Mouse (Mus musculus) regulatory T cell (primary cell): ENCODE measurements around the gene Aff4.
"Not testable (repeated sequence)": the region's sequence is repeated elsewhere in the genome, so short reads cannot be mapped to it uniquely, and the experiment has no call there.

ENCODE experiments used
- in situ Hi-C: fragments of 300-600 bp; cut with MboI, MseI; formaldehyde crosslinking; loops from one replicate; pipeline ENCODE4 v1.15.1; 2025; ENCODE audit warnings: high pct_unique_total_duplicates

Gene Aff4

DNA sequence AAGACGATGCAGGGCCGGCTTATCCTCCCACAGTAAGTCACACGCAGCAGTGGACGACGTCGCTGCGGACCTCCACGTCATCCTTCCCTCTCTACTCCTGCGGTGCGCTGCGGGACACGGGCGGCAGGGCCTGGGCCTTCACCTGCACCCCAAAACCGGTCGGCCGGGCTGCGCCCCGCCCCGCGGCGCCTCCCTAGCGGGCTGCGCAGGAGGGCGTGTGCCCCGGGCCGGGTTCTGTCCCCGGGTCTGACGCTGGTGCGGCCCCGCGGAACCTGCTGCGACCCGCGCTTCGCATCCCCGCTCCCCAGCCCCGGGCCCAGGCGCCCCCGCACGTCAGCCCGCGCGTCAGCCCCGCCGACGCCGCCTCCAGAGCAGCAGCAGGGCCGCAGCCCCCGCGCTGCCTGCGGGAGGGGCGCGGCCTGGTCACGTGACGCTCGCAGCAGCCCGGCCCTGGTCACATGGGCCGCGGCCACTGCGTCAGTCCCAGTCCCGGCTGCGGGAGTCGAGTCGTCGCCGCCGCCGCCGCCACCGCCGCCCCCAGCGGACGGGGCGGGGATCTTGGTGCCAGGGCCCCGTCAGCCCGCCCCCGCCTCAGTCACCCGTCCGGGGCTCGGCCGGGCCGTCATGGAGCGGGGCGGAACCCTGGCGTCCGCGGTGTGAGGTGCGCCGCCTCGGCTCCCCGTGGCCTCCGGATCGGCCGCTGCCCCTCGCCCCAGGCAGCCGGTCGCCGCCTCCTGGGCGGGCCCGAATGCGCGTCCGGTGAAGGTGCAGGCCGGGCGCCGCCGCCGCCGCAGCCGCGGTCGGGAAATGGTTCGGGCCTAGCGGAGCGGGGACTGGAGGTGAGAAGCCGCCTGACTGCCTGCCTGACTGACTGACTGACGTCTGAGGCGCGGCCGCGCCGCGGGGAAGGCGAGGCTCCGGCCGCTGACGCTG, at the start of gene Aff4:
TSS of gene Aff4 (plus strand) at position 543 of the 933 bp plus-strand sequence.
- in situ Hi-C loops: no loop called here

DNA sequence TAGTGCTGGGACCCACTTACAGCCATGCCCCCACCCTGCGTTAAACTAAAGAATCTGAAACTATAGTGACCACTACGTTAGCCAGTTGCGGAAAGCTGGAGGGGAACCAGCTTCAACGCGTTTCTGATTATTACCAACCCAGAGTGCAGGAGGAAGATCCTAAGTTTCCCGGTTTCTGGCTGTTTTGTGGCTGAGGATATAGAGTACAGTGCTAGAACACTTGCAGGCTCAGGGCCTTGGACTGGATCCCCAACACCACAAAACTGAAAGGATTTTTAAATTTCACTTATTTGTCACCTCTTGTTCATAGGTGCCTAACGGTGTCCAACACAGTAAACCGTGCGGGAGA, 49.5 kb upstream of the Aff4 start:
- in situ Hi-C loops: loop anchor here (5.0 kb wide), 1 partner anchor 41 kb away; no protein-coding TSS in a partner anchor

- in situ Hi-C loops: loop anchor here (5.0 kb wide), 1 partner anchor 38 kb away; no protein-coding TSS in a partner anchor
Measured at GRCm38 (mm10) chr11:53304044-53304840, 46.4 kb upstream of the Aff4 start.

GRCm38 (mm10) chr11:53306965-53307364, 43.7 kb upstream of the Aff4 start:
- in situ Hi-C loops: no loop called here

GRCm38 (mm10) chr11:53307558-53308065, 43.0 kb upstream of the Aff4 start:
- in situ Hi-C loops: no loop called here

- in situ Hi-C loops: no loop called here
Measured at GRCm38 (mm10) chr11:53308251-53308864, 42.3 kb upstream of the Aff4 start.

GRCm38 (mm10) chr11:53308884-53309310, 41.7 kb upstream of the Aff4 start:
- in situ Hi-C loops: no loop called here

DNA sequence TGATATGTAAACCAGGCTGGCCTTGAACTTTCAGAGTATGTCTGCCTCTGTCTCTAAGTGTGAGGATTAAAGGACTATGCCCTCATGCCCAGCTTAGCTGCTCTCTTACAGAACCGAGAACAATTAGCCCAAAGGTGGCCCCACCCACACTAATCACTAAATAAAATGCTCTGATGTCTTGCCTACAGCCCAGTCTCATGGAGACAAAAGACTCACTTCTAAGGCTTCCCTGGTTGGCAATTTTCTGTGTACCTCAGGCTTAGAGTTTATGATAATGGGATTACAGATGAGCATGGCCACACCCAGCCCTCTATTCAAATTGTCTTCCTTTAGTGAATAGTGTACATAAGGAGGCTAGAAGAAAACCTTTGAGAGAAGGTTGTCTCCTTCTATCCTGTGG, 39.2 kb upstream of the Aff4 start:
- in situ Hi-C loops: no loop called here

DNA sequence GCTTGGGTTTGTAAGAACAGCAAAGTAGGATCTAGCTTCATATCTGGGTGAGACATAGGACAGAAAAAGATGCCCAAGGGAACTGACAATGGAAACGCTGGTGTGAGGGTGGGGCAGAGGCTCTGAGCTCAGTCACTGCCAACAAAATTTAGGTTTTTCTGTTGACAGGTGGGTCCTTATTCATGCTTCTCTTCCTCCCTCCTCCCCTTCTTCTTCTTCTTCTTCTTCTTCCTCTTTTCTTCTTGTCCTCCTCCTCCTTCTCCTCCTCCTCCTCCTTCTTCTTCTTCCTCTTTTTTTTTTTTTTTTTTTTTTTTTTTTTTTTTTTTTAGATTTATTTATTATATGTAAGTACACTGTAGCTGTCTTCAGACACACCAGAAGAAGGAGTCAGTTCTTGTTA, 37.8 kb upstream of the Aff4 start:
- in situ Hi-C loops: not testable (repeated sequence)

- in situ Hi-C loops: no loop called here
Measured at GRCm38 (mm10) chr11:53314770-53315173, 35.9 kb upstream of the Aff4 start.

DNA sequence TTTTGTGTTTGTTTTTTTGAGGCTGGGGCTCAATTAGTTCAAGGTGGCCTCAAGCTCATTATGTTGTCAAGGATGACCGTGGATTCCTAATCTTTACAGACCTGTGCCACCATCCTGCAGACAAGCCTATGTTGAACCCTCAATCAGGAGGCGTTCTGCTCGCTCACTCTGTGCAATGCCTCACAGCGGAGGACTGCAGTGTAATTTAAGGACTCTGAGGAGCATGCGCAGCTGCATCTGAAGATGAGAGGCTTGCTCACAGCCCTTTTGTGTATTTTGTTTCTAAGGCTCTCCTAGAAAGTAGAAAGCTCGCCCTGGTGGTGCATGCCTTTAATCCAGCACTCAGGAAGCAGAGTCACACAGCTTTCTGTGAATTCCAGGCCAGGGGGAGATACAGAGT, 33.6 kb upstream of the Aff4 start:
- in situ Hi-C loops: no loop called here

DNA sequence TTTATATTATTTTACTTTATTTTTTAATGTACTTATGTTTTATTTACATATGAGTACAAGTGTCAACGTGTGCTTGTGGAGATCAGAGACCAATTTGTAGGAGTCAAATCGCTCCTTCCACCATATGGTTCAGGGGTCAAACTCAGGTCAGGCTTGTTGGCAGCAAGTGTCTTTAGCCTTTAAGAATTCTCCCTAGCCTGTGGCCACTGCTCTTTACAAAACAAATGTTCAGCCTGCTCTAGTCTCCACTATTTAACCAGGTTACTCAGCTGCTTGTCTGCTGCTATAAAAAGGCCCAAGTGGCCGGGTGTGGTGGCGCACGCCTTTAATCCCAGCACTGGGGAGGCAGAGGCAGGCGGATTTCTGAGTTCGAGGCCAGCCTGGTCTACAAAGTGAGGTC, 32.6 kb upstream of the Aff4 start:
- in situ Hi-C loops: no loop called here

GRCm38 (mm10) chr11:53318568-53318967, 32.1 kb upstream of the Aff4 start:
- in situ Hi-C loops: not testable (repeated sequence)

DNA sequence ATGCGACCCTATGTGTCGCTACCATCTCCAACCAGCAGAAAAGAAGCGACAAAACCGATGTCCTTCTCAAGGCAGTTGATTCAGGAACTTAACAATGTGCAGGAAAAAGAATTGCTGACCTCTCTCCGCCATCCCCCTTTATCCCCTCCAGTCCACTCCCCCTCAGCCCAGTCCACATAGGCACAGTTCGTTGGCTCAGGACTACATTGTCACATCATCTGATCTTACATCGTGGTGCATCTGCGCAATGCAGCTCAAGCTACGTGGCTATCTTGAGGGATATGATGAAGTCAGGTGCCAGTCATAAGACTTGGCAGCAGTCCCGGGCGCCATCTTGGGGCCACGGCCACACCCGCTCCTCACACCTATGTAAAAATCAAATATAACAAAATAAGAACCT, 30.8 kb upstream of the Aff4 start:
- in situ Hi-C loops: not testable (repeated sequence)

- in situ Hi-C loops: no loop called here
Measured at GRCm38 (mm10) chr11:53324512-53324968, 26.1 kb upstream of the Aff4 start, which contains the start of gene Zcchc10. Zcchc10 (plus strand) TSS chr11:53324679.

DNA sequence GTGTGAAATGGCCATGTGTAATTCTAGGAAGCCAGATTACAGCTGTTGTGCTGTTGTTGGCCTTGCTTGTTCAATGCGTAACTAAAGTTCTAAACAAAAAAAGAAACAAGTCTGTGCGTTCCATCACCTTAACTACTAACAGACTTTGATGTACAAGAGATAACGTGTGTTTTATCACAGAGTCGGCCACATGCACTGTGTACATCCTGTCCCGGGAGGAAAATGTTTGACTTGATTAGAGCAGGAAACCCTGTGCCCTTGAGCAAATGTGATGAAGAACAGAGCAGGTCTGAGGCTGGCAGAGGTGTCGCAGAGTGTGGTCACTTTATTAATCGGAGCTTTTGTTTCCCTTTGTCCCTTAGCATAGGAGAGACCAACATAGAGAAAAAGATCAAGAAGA, 20.3 kb upstream of the Aff4 start:
- in situ Hi-C loops: no loop called here

DNA sequence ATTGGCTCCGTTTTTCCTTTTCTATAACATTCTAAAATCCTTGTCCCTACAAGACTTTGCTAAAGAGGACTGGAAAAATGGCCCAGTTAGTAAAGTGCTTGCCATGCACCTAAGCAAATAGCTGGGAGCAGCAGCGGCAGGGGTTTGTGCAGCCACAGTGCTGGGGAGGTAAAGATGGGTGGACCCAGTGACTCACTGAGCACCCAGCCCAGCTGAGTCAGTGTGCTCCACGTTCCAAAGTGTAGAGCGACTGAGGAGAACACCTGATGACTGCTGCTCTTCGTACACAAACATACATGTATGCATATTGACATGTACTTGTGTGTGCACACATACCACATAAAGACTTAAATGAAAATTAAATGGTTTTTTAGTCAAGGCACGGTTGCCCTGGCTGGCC, 19.5 kb upstream of the Aff4 start:
- in situ Hi-C loops: no loop called here

- in situ Hi-C loops: no loop called here
Measured at GRCm38 (mm10) chr11:53332076-53332680, 18.5 kb upstream of the Aff4 start.

GRCm38 (mm10) chr11:53335505-53336181, 15.0 kb upstream of the Aff4 start:
- in situ Hi-C loops: no loop called here

DNA sequence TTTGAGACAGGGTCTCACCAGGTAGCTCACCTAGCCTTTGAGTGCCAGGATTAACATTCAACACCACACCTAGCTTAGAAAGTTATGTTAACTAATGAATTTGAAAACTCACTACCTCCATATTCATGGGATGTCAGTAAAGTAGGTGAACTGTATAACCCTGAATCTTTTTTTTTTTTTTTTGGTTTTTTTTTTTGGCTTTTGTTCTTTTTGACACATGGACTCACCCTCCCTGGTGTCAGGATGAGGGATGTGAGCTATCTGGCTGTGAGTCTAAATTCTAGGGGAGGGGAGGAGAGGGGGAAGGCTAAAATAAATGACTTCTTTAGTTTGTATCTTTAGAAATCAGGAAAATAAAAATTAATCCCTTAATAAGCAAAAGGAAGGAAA, 14.5 kb upstream of the Aff4 start:
- in situ Hi-C loops: no loop called here

DNA sequence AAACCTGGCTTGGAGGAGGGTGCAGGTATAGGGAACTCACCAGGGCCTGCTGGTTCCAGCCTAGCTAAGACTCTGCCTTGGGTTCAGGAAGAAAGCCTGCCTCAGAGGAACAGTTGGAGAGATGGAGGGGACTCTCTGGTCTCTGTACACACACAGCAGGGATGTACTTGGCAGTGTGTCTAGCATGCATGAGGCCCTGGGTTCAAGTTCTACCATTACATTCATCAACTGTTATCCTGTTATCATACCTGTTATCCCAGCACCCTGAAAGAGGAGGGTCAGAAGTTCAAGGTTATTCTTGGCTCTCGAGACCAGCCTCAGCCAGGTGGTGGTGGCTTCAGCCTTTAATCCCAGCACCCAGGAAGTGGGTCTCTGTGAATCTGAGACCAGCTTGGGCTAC, 13.7 kb upstream of the Aff4 start:
- in situ Hi-C loops: no loop called here
